Mouse (Mus musculus) liver, embryonic 14 days (tissue): ENCODE results near the gene Six6. TPM values are rescaled to one million over a fixed set of nuclear protein-coding genes. Genes with fewer than 3 reads are reported as not detected.

Experiments used
- polyA plus RNA-seq: library from polyadenylated mRNA; depleted of rRNA; stranded (reverse); fragments of >200 nt; gene quantifications from 2 replicates; pipeline ENCODE4 v1.2.3, GENCODE M21; 2012; rRNA removed

Gene Six6
- not detected in 2 replicates for polyA plus RNA-seq

DNA sequence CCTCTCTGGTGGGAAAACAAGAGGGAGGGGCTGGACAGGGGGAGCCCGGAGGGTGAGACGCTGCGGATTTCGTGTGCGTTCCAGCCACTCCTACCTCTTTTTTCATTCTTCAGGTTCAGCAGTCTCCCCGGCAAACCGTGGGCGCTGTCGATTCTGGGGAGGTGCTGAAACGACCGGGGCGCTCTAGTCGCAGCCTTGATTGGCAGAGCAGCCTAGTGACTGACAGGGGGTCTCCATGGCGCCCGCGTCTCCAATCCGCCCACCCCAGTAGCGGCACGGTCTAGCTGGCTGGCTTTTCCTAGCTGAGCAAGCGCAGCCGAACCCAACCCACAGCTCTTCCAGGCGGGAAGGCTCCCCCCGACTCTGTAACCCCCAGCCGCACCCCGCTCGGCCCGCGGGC, at the start of gene Six6:
TSS of gene Six6 (plus strand) at position 277 of the 400 bp plus-strand sequence.

DNA sequence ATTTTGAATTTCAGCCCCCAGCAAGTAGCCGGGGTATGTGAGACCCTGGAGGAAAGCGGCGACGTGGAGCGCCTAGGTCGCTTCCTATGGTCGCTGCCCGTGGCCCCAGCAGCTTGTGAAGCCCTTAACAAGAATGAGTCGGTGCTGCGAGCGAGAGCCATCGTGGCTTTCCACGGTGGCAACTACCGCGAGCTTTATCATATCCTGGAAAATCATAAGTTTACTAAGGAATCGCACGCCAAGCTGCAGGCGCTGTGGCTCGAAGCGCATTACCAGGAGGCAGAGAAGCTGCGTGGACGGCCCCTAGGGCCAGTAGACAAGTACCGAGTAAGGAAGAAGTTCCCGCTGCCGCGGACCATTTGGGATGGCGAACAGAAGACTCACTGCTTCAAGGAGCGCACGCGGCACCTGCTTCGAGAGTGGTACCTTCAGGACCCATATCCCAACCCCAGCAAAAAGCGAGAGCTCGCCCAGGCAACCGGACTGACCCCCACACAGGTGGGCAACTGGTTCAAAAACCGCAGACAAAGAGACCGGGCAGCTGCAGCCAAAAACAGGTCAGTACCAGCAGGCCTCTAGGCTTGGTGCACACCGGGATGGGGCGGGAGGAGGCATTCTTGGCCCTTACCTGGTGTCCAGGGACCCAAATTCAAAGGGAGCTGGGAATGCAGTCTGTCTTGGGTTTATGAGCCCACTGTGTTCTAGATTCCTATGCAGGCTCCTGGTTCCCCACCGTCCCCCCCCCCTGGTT, 554 bp downstream of the Six6 start, which contains the start of gene 4930447C04Rik:
TSS of gene 4930447C04Rik (minus strand) at position 704 of the 751 bp plus-strand sequence.

Other genes starting within 250 kb of the Six6 start
- 39.1 and 43.8 TPM in 2 replicates for gene Ppm1a, start 182.4 kb upstream of the Six6 start, polyA plus RNA-seq
- gene 4930447C04Rik, start 882 bp downstream of the Six6 start, polyA plus RNA-seq: 1.3 TPM in 2 replicates
- 0.20 TPM in 1 of 2 replicates, not detected in the other for gene Six1, start 114.0 kb downstream of the Six6 start, polyA plus RNA-seq
- 0.01 and 0.05 TPM in 2 replicates for gene Six4, start 173.6 kb downstream of the Six6 start, polyA plus RNA-seq
- gene Mnat1, start 183.8 kb downstream of the Six6 start, polyA plus RNA-seq: 7.4 and 7.5 TPM in 2 replicates